In the genomic region with DNA sequence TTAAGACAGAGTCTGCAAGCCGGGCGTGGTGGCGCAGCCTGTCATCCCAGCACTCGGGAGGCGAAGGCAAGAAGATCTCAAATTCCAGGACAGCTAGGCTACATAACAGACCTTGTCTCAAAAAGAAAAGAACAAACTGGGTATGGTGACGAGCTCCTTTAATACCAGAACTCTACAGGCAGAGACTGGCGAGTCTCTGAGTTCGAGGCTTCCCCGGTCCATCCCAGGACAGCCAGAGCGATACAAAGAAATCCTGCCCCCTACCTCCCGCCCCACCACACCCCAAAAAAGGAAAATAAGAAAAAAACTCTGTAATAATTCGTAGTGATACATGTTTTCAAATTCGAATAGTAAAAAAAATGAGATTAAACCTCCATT, we compare ENCODE assay signal across 8 mouse cellular contexts. TPM values are rescaled to one million over a fixed set of nuclear protein-coding genes. Genes with fewer than 3 reads are reported as not detected.
DNase-seq lines count a peak whose midpoint lies in the region; ATAC-seq and TF ChIP-seq lines count a peak whose summit lies in the region.

No protein-coding gene starts in this region.

- no peak for TF ChIP-seq CTCF in lung, postnatal 0 days (IDR thresholded peaks at IDR 0.05)
- TF ChIP-seq CTCF in olfactory bulb, adult 2 months (IDR thresholded peaks at IDR 0.05; ENCODE audit: insufficient read depth, low read depth, low read length): no peak

- peak overlapping the region; percentile 81 for H3K4me3 ChIP-seq in lung, postnatal 0 days (ENCODE audit: low read depth, low read length)
- H3K4me3 ChIP-seq in limb, embryonic 10.5 days: peak overlapping the region; percentile 73
- peak overlapping the region; percentile 95 for H3K4me3 ChIP-seq in olfactory bulb, adult 2 months (ENCODE audit: insufficient read depth, low read depth, low read length)

- no peak for TF ChIP-seq POLR2A in olfactory bulb, adult 2 months (IDR thresholded peaks at IDR 0.05; ENCODE audit: insufficient read depth, low read depth, low read length)

- no peaks in the 10 kb centered on the region for H3K4me1 ChIP-seq in lung, postnatal 0 days (ENCODE audit: insufficient read depth, low read depth, low read length)
- H3K4me1 ChIP-seq in limb, embryonic 10.5 days: peaks cover 9% of the 10 kb centered on the region; the same call in 1 of the 2 replicates
- H3K4me1 ChIP-seq in olfactory bulb, adult 2 months (ENCODE audit: control insufficient read depth, insufficient read depth, low read length): peaks cover 5% of the 10 kb centered on the region; the same call in 1 of the 2 replicates

- intact Hi-C loops in left cerebral cortex, postnatal 4 days (cut with DNase I): loop anchor here (10.0 kb wide), 1 partner anchor 236 kb away; no protein-coding TSS in a partner anchor

- DNase-seq in adrenal gland, postnatal 14 days: peak; percentile 37
- DNase-seq in adrenal gland, adult (ENCODE audit: inconsistent age in 2 of 2, low spot score in 1 of 2): no peak
- DNase-seq in lung, postnatal 0 days (ENCODE audit: low spot score): peak; percentile 25
- no peak for DNase-seq in lung, postnatal 25 days (ENCODE audit: low spot score)
- no peak for DNase-seq in limb, embryonic 10.5 days (ENCODE audit: low spot score)
- no peak for DNase-seq in left cerebral cortex, postnatal 4 days
- no peak for DNase-seq in spleen, adult 12 weeks (ENCODE audit: low spot score)

- WGBS in lung, postnatal 0 days: 3% methylated on average over 13 of the region's 13 CpGs
- WGBS in limb, embryonic 10.5 days: 5% methylated on average over 13 of the region's 13 CpGs
- 2% methylated on average over 13 of the region's 13 CpGs for WGBS in olfactory bulb, adult 2 months

- H3K36me3 ChIP-seq in lung, postnatal 0 days (ENCODE audit: insufficient read depth, low read length): peaks cover 3% of the 10 kb centered on the region; the same call in 1 of the 2 replicates
- peaks cover 43% of the 10 kb centered on the region for H3K36me3 ChIP-seq in limb, embryonic 10.5 days

- peak overlapping the region; percentile 91 for H3K4me2 ChIP-seq in lung, postnatal 0 days (replicated peaks; ENCODE audit: low read depth, low read length)

- H3K9me3 ChIP-seq in lung, postnatal 0 days (ENCODE audit: low read length): no peaks in the 10 kb centered on the region
- no peaks in the 10 kb centered on the region for H3K9me3 ChIP-seq in limb, embryonic 10.5 days (replicated peaks)

- H3K27me3 ChIP-seq in lung, postnatal 0 days (replicated peaks; ENCODE audit: insufficient read depth, low read length): no peaks in the 10 kb centered on the region
- no peaks in the 10 kb centered on the region for H3K27me3 ChIP-seq in limb, embryonic 10.5 days (ENCODE audit: low read depth, poor library complexity, severe bottlenecking)

- no peak for TF ChIP-seq EP300 in lung, postnatal 0 days (IDR thresholded peaks at IDR 0.05)

- H3K27ac ChIP-seq in lung, postnatal 0 days (ENCODE audit: low read length): peak overlapping the region; percentile 97
- peak overlapping the region; percentile 95 for H3K27ac ChIP-seq in limb, embryonic 10.5 days
- peak overlapping the region; percentile 100; the same call in 1 of the 2 replicates for H3K27ac ChIP-seq in olfactory bulb, adult 2 months (ENCODE audit: insufficient read depth, low read depth, low read length)

- ATAC-seq in lung, postnatal 0 days: no peak

- peak overlapping the region; percentile 94 for H3K9ac ChIP-seq in lung, postnatal 0 days (replicated peaks; ENCODE audit: low read depth)

RNA-seq across cellular contexts. Expression of gene C87436, which starts 0.9 kb away (rescaled TPM):
- total RNA-seq in adrenal gland, postnatal 14 days (2021): 15.6 and 16.4 TPM in 2 replicates
- polyA plus RNA-seq in lung, postnatal 0 days (2015; fragmentation: Nextera tagmentation; extraction: Ambion mirVana): 23.3 and 23.5 TPM in 2 replicates
- polyA plus RNA-seq in limb, embryonic 10.5 days (2016; fragmentation: Nextera tagmentation; extraction: Ambion mirVana): 23.9 and 25.2 TPM in 2 replicates
- polyA plus RNA-seq in olfactory bulb, adult 2 months (2012; ENCODE audit: insufficient read depth, insufficient read length, low replicate concordance, missing spikeins): not detected in 2 replicates
- total RNA-seq in left cerebral cortex, postnatal 4 days (2021): 10 to 100 TPM; 16.2 to 17.6 TPM

RNA-seq across cellular contexts. Expression of gene Gm44790, which starts 12.7 kb away (rescaled TPM):
- 0.78 TPM in 1 of 2 replicates, not detected in the other for total RNA-seq in adrenal gland, postnatal 14 days (2021)
- polyA plus RNA-seq in lung, postnatal 0 days (2015; fragmentation: Nextera tagmentation; extraction: Ambion mirVana): not detected in 2 replicates
- polyA plus RNA-seq in limb, embryonic 10.5 days (2016; fragmentation: Nextera tagmentation; extraction: Ambion mirVana): not detected in 2 replicates
- not detected in 2 replicates for polyA plus RNA-seq in olfactory bulb, adult 2 months (2012; ENCODE audit: insufficient read depth, insufficient read length, low replicate concordance, missing spikeins)
- total RNA-seq in left cerebral cortex, postnatal 4 days (2021): not detected

RNA-seq across cellular contexts. Expression of gene Tia1, which starts 35.1 kb away (rescaled TPM):
- total RNA-seq in adrenal gland, postnatal 14 days (2021): 48.8 and 69.5 TPM in 2 replicates
- polyA plus RNA-seq in lung, postnatal 0 days (2015; fragmentation: Nextera tagmentation; extraction: Ambion mirVana): 59.1 and 66.3 TPM in 2 replicates
- polyA plus RNA-seq in limb, embryonic 10.5 days (2016; fragmentation: Nextera tagmentation; extraction: Ambion mirVana): 174 and 235 TPM in 2 replicates
- polyA plus RNA-seq in olfactory bulb, adult 2 months (2012; ENCODE audit: insufficient read depth, insufficient read length, low replicate concordance, missing spikeins): 194 and 323 TPM in 2 replicates
- total RNA-seq in left cerebral cortex, postnatal 4 days (2021): 100 to 1,000 TPM; 192 TPM

RNA-seq across cellular contexts. Expression of gene Pcyox1, which starts 42.2 kb away (rescaled TPM):
- total RNA-seq in adrenal gland, postnatal 14 days (2021): 145 and 151 TPM in 2 replicates
- 54.2 and 58.6 TPM in 2 replicates for polyA plus RNA-seq in lung, postnatal 0 days (2015; fragmentation: Nextera tagmentation; extraction: Ambion mirVana)
- 50.6 and 59.5 TPM in 2 replicates for polyA plus RNA-seq in limb, embryonic 10.5 days (2016; fragmentation: Nextera tagmentation; extraction: Ambion mirVana)
- not detected in 2 replicates for polyA plus RNA-seq in olfactory bulb, adult 2 months (2012; ENCODE audit: insufficient read depth, insufficient read length, low replicate concordance, missing spikeins)
- 100 to 1,000 TPM; 105 to 113 TPM for total RNA-seq in left cerebral cortex, postnatal 4 days (2021)

Comparison
In these comparisons a context has a peak if more than half of its experiments do, and no peak if none do; other contexts are left out.
1. DNase-seq: peak in adrenal gland, postnatal 14 days (single experiment) and lung, postnatal 0 days (single experiment); none in adrenal gland, adult (0 of 2), lung, postnatal 25 days (single experiment), limb, embryonic 10.5 days (single experiment), left cerebral cortex, postnatal 4 days (single experiment) and spleen, adult 12 weeks (single experiment).
2. Peak in every context shown above with its lines, with median percentiles within 50 percentile points of each other: H3K27ac ChIP-seq and H3K4me3 ChIP-seq.